Mouse (Mus musculus) left cerebral cortex, adult 11 months (tissue): ENCODE results near the gene Bsx.

Experiments
- DNase-seq: peaks from one replicate; pipeline ENCODE4 v3.0.0; 2022; ENCODE audit warnings: low spot score

Bsx gene

GRCm38 (mm10) chr9:40873556-40874470 lies at the start of gene Bsx:
Gene Bsx (plus strand): TSS chr9:40874127.
- no peak for DNase-seq

- no peak for DNase-seq
Observed at GRCm38 (mm10) chr9:40825601-40826000, 48.3 kb upstream of the Bsx start.

GRCm38 (mm10) chr9:40827366-40827765 lies 46.6 kb upstream of the Bsx start:
- DNase-seq: no peak

- peak; percentile 64 for DNase-seq
Observed at GRCm38 (mm10) chr9:40834569-40834968, 39.4 kb upstream of the Bsx start.

- no peak for DNase-seq
Observed at GRCm38 (mm10) chr9:40836681-40837080, 37.2 kb upstream of the Bsx start.

- no peak for DNase-seq
Observed at GRCm38 (mm10) chr9:40839662-40840061, 34.3 kb upstream of the Bsx start.

GRCm38 (mm10) chr9:40851515-40851914 lies 22.4 kb upstream of the Bsx start:
- no peak for DNase-seq

- no peak for DNase-seq
Observed at GRCm38 (mm10) chr9:40858461-40859160, 15.3 kb upstream of the Bsx start.

GRCm38 (mm10) chr9:40859196-40859595 lies 14.7 kb upstream of the Bsx start:
- no peak for DNase-seq

GRCm38 (mm10) chr9:40870331-40870730 lies 3.6 kb upstream of the Bsx start:
- DNase-seq: no peak

GRCm38 (mm10) chr9:40871369-40872155 lies 2.4 kb upstream of the Bsx start:
- no peak for DNase-seq

- no peak for DNase-seq
Observed at GRCm38 (mm10) chr9:40872156-40872478, 1.8 kb upstream of the Bsx start.

- no peak for DNase-seq
Observed at GRCm38 (mm10) chr9:40874961-40875360, 1.0 kb downstream of the Bsx start.

GRCm38 (mm10) chr9:40875431-40875830 lies 1.5 kb downstream of the Bsx start:
- DNase-seq: no peak

- no peak for DNase-seq
Observed at GRCm38 (mm10) chr9:40876164-40876563, 2.2 kb downstream of the Bsx start.

- no peak for DNase-seq
Observed at GRCm38 (mm10) chr9:40876693-40877092, 2.8 kb downstream of the Bsx start.

GRCm38 (mm10) chr9:40877146-40877880 lies 3.4 kb downstream of the Bsx start:
- no peak for DNase-seq

- DNase-seq: no peak
Observed at GRCm38 (mm10) chr9:40877881-40878235, 3.9 kb downstream of the Bsx start.

GRCm38 (mm10) chr9:40878291-40878945 lies 4.5 kb downstream of the Bsx start:
- no peak for DNase-seq

GRCm38 (mm10) chr9:40878998-40879397 lies 5.1 kb downstream of the Bsx start:
- no peak for DNase-seq

GRCm38 (mm10) chr9:40885669-40886068 lies 11.7 kb downstream of the Bsx start:
- DNase-seq: no peak
